Mouse (Mus musculus) kidney, embryonic 14.5 days (tissue): Measurements from ENCODE around the gene Fabp2. TPM values are rescaled to one million over a fixed set of nuclear protein-coding genes. Genes with fewer than 3 reads are reported as not detected.
"Not testable (repeated sequence)": the region's sequence is repeated elsewhere in the genome, so short reads cannot be mapped to it uniquely, and the experiment has no call there.

Experiments
- ATAC-seq: fragments of 200-750 bp; cut with Nextera tagmentation; 2 replicates; pipeline ENCODE4 v1.8.0; 2017; ENCODE audit warnings: moderate number of reproducible peaks, mild to moderate bottlenecking, moderate TSS enrichment, moderate library complexity; ENCODE audit not compliant: low FRiP score, low TSS enrichment
- H3K27ac ChIP-seq: fragments of 300-500 bp; sonication (generic); 2 replicates; pipeline ENCODE4 v1.5.1; 2014; ENCODE audit warnings: low read depth, mild to moderate bottlenecking, low read length, moderate library complexity, mixed read lengths
- H3K27me3 ChIP-seq: fragments of 300-500 bp; sonication (generic); 2 replicates; pipeline ENCODE4 v1.6.1; 2014; ENCODE audit warnings: mild to moderate bottlenecking, low read length; ENCODE audit not compliant: control insufficient read depth, insufficient read depth
- H3K36me3 ChIP-seq: fragments of 300-500 bp; sonication (generic); 2 replicates; pipeline ENCODE4 v1.6.1; 2014; ENCODE audit warnings: low read length, mixed read lengths; ENCODE audit not compliant: control insufficient read depth, insufficient read depth
- H3K4me1 ChIP-seq: fragments of 300-500 bp; sonication (generic); 2 replicates; pipeline ENCODE4 v1.6.1; 2014; ENCODE audit warnings: low read length, mixed read lengths; ENCODE audit not compliant: control insufficient read depth, insufficient read depth
- H3K4me2 ChIP-seq: fragments of 300-500 bp; sonication (generic); replicated peaks from 2 replicates; pipeline ENCODE4 v1.6.1; 2014; ENCODE audit warnings: low read depth, mild to moderate bottlenecking, low read length
- H3K4me3 ChIP-seq: fragments of 300-500 bp; sonication (generic); 2 replicates; pipeline ENCODE4 v1.5.1; 2014; ENCODE audit warnings: mild to moderate bottlenecking, low read length
- H3K9ac ChIP-seq: fragments of 300-500 bp; sonication (generic); 2 replicates; pipeline ENCODE4 v1.6.1; 2014; ENCODE audit warnings: low read depth, mild to moderate bottlenecking, low read length, moderate library complexity
- H3K9me3 ChIP-seq: fragments of 300-500 bp; sonication (generic); 2 replicates; pipeline ENCODE4 v1.6.1; 2016; ENCODE audit warnings: low read length; ENCODE audit not compliant: control insufficient read depth
- WGBS: fragments of 180-500 bp; shearing (Covaris S2); extraction: QIAGEN DNeasy Blood & Tissue Kit; methylation state at CpG from one replicate; pipeline ENCODE4 v1.1.7; 2014; 5-methylcytosine and 5-hydroxymethylcytosine counted together
- polyA plus RNA-seq: library from polyadenylated mRNA; unstranded; fragments of >200 nt; fragmentation: Nextera tagmentation; extraction: Ambion mirVana; gene quantifications from 2 replicates; pipeline ENCODE4 v1.2.1, GENCODE M21; 2014

Gene Fabp2
- polyA plus RNA-seq, 1 experiment from 2014 or later, result not detected

- ATAC-seq, result no peak
- Histone ChIP-seq H3K36me3 (peaks cover 10% of the 10 kb centered on the region; the same call in 1 of the 2 replicates), H3K27ac (no peak overlapping the region), H3K4me1 (no peaks in the 10 kb centered on the region), H3K27me3 (no peaks in the 10 kb centered on the region), H3K9me3 (no peaks in the 10 kb centered on the region), H3K9ac (no peak overlapping the region), H3K4me3 (no peak overlapping the region), H3K4me2 (no peak overlapping the region)
- WGBS, result 97% methylated on average over 1 of the region's 1 CpGs
These were observed 37.6 kb downstream of the Fabp2 start for GRCm38 (mm10) chr3:122932466-122932865.

GRCm38 (mm10) chr3:122937176-122937575, 42.3 kb downstream of the Fabp2 start:
- H3K9me3 ChIP-seq, ATAC-seq, H3K4me3 ChIP-seq, H3K27me3 ChIP-seq, H3K27ac ChIP-seq, H3K9ac ChIP-seq, H3K4me1 ChIP-seq, H3K4me2 ChIP-seq: not testable (repeated sequence)
- 85% methylated on average over 13 of the region's 13 CpGs for WGBS
- H3K36me3 ChIP-seq, result peaks cover 10% of the 10 kb centered on the region; the same call in 1 of the 2 replicates

- 71% methylated on average over 2 of the region's 2 CpGs for WGBS
- peaks cover 6% of the 10 kb centered on the region; the same call in 1 of the 2 replicates for H3K36me3 ChIP-seq
- no peak overlapping the region for H3K9ac ChIP-seq
- H3K4me2 ChIP-seq, result no peak overlapping the region
- H3K27ac ChIP-seq, result no peak overlapping the region
- no peak overlapping the region for H3K4me3 ChIP-seq
- no peaks in the 10 kb centered on the region for H3K4me1 ChIP-seq
- no peak for ATAC-seq
- H3K9me3 ChIP-seq, result no peaks in the 10 kb centered on the region
- H3K27me3 ChIP-seq, result no peaks in the 10 kb centered on the region
These were observed 44.3 kb downstream of the Fabp2 start for GRCm38 (mm10) chr3:122939215-122939614.

DNA sequence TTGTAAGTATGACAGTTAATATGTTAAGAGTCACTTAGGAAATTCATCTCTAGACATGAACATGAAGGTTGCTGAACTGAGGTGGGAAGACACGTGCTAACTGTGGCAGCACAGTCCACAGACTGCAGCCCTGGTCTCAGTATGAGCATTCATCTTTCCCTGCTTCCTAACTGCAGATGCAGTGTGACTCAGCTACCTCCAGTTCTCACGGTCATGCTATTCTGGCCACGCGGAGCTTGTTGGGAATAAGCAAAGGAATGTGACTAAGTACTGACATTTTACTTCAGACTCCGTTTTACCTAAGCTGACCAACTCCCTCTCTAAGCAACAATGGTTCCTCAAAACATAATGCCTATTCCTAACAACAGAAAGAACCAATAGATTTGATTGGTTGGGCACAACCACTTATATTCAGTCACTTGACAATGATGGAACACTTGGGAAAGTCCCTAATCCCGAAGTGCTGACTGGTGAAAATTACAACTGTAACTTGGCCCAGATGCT, 48.6 kb downstream of the Fabp2 start:
- no peak overlapping the region for H3K9ac ChIP-seq
- no peaks in the 10 kb centered on the region for H3K9me3 ChIP-seq
- 0 out of 2 replicates have a peak, but pooled peaks cover 5% of the 10 kb centered on the region for H3K36me3 ChIP-seq
- WGBS, result 76% methylated on average over 6 of the region's 6 CpGs
- H3K4me2 ChIP-seq, result no peak overlapping the region
- H3K27ac ChIP-seq, result no peak overlapping the region
- ATAC-seq, result no peak
- no peak overlapping the region for H3K4me3 ChIP-seq
- no peaks in the 10 kb centered on the region for H3K4me1 ChIP-seq
- no peaks in the 10 kb centered on the region for H3K27me3 ChIP-seq

Other genes starting within 250 kb of the Fabp2 start
- 5.7 and 7.4 TPM in 2 replicates for gene Pde5a, start 166.1 kb upstream of the Fabp2 start, polyA plus RNA-seq
- not detected in 2 replicates for gene Gm10959, start 24.3 kb downstream of the Fabp2 start, polyA plus RNA-seq
- 91.8 and 125 TPM in 2 replicates for gene 1810037I17Rik, start 29.1 kb downstream of the Fabp2 start, polyA plus RNA-seq
- 7.1 and 16.4 TPM in 2 replicates for gene Usp53, start 89.4 kb downstream of the Fabp2 start, polyA plus RNA-seq
- 0.14 TPM in 1 of 2 replicates, not detected in the other for gene Myoz2, start 139.9 kb downstream of the Fabp2 start, polyA plus RNA-seq